Mouse (Mus musculus): ENCODE measurements at regions not wholly inside any gene's neighbourhood (a gene's known extent, or its start where the extent isn't known, plus 50 kb on each side); places are given as distances from the start of the nearest gene placed in this dataset.

DNA sequence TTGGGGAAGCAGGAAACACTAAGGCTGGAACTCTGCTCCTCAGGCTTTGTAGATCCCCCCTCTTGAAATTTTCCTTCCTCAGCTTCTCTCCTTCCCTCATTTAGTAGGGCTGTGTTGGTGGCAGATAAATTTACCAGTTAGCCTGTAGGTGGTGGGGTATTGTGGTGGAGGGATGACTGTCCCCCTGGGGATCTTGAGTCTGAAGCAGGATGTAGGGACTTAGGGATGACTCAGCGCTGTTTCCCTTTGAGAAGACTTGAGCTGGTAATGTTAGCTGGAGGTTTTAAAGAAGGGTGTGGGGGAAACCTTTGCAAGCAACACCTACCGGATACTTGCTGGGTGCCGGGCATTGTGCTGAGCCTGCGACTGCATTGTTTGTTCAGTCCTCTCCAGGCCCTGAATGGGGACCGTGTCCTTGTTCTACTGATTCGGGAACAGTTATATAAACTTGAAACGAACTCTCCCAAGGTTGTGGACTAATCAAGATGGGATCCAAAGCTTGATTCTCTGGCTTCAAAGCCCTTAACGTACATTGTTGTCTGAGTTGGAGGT lies 115.5 kb upstream of the Fstl4 start:
- TF ChIP-seq CTCF (IDR thresholded peaks at IDR 0.05; ENCODE audit: extremely low read depth, insufficient read length, insufficient replicate concordance, low read depth, low read length) (no peak), POLR2A (IDR thresholded peaks at IDR 0.05; ENCODE audit: low read depth, low read length) (no peak)

Measured in small intestine, adult 2 months (tissue).